Mouse (Mus musculus): ENCODE results near the gene Pigk. TPM values are rescaled to one million over a fixed set of nuclear protein-coding genes. Genes with fewer than 3 reads are reported as not detected.
A peak's percentile ranks its signal among the peaks of the same experiment; 100 is the strongest.

Gene Pigk
- polyA plus RNA-seq, 1 experiment from 2014 or later: 53.0 TPM

GRCm38 (mm10) chr3:152936313-152936712, 222.4 kb downstream of the Pigk start:
- no peaks in the 10 kb centered on the region for H3K4me1 ChIP-seq
- H3K27ac ChIP-seq: no peak overlapping the region
- H3K9me3 ChIP-seq: no peaks in the 10 kb centered on the region
- no peaks in the 10 kb centered on the region for H3K36me3 ChIP-seq (replicated peaks)
- no peaks in the 10 kb centered on the region for H3K27me3 ChIP-seq (replicated peaks)
- H3K4me3 ChIP-seq: no peak overlapping the region
- no peak overlapping the region for H3K4me2 ChIP-seq
- 95% methylated on average over 3 of the region's 3 CpGs for WGBS
- ATAC-seq (replicated peaks): no peak
- H3K9ac ChIP-seq: no peak overlapping the region

DNA sequence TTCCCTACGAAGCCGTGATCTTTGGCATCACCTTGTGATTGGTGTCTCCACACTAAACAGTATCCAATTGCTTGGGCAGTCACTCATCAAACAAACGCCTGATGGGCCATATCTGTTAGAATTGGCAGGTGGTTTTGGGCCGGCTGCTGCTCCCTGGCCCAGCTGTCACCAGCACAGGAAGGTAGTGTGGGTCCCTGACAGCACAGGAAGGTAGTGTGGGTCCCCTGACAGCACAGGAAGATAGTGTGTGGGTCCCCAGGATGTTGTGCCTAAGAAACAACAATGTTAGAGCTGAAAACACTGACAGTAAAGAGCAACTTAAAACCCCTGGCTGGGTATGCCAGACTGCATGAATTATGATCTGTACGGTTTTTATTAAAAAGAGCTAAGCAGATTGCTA, 227.8 kb downstream of the Pigk start:
- 88% methylated on average over 5 of the region's 5 CpGs for WGBS
- H3K36me3 ChIP-seq (replicated peaks): no peaks in the 10 kb centered on the region

GRCm38 (mm10) chr3:152942985-152943384, 229.1 kb downstream of the Pigk start:
- Histone ChIP-seq H3K9ac (no peak overlapping the region), H3K4me3 (no peak overlapping the region)
- no peak for ATAC-seq (replicated peaks)

More for the DNA sequence above, 227.8 kb downstream of the Pigk start:
- Histone ChIP-seq H3K4me2 (no peak overlapping the region), H3K4me1 (peaks cover 5% of the 10 kb centered on the region; the same call in 1 of the 2 replicates), H3K9me3 (no peaks in the 10 kb centered on the region), H3K27me3 (replicated peaks) (no peaks in the 10 kb centered on the region), H3K27ac (no peak overlapping the region), H3K9ac (no peak overlapping the region), H3K4me3 (no peak overlapping the region)
- no peak for ATAC-seq (replicated peaks)

DNA sequence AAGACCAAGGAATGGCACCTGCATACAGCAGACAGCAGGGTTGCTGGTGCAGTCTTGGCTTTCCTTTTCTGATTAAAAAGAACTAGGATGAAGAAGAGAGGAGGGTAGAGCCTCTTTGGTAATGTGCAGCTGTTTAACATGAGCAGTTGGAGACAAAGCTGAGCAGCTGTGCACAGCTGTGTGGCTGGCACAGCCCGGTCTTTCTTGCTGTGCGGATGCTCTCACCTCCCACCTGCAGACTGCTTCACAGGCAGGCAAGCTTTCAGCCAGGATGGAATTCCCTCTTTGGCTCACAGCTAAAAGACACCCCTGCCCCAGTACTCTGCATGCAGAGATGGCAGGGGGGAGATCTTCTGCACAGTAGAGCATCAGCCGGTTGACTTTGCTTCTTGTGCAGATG, 230.9 kb downstream of the Pigk start:
- Histone ChIP-seq H3K4me3 (no peak overlapping the region), H3K9ac (no peak overlapping the region), H3K36me3 (replicated peaks) (no peaks in the 10 kb centered on the region), H3K4me2 (no peak overlapping the region), H3K27me3 (replicated peaks) (no peaks in the 10 kb centered on the region), H3K9me3 (no peaks in the 10 kb centered on the region), H3K4me1 (peaks cover 5% of the 10 kb centered on the region; the same call in 1 of the 2 replicates), H3K27ac (no peak overlapping the region)
- 76% methylated on average over 3 of the region's 3 CpGs for WGBS
- 0 out of 2 replicates have a peak, but pooled peaks have one; percentile 35 for ATAC-seq (replicated peaks)

More at GRCm38 (mm10) chr3:152942985-152943384, 229.1 kb downstream of the Pigk start:
- H3K4me1 ChIP-seq: peaks cover 5% of the 10 kb centered on the region; the same call in 1 of the 2 replicates
- H3K4me2 ChIP-seq: no peak overlapping the region
- no peaks in the 10 kb centered on the region for H3K36me3 ChIP-seq (replicated peaks)
- no peaks in the 10 kb centered on the region for H3K9me3 ChIP-seq
- no peaks in the 10 kb centered on the region for H3K27me3 ChIP-seq (replicated peaks)
- H3K27ac ChIP-seq: no peak overlapping the region
- 55% methylated on average over 11 of the region's 11 CpGs for WGBS

- H3K4me1 ChIP-seq: peaks cover 5% of the 10 kb centered on the region; the same call in 1 of the 2 replicates
- H3K27ac ChIP-seq: no peak overlapping the region
- no peak for ATAC-seq (replicated peaks)
- H3K27me3 ChIP-seq (replicated peaks): no peaks in the 10 kb centered on the region
- no peak overlapping the region for H3K9ac ChIP-seq
- WGBS: 64% methylated on average over 11 of the region's 11 CpGs
- no peak overlapping the region for H3K4me2 ChIP-seq
- H3K9me3 ChIP-seq: no peaks in the 10 kb centered on the region
- H3K4me3 ChIP-seq: no peak overlapping the region
- H3K36me3 ChIP-seq (replicated peaks): no peaks in the 10 kb centered on the region
Measured at GRCm38 (mm10) chr3:152947031-152947640, 233.2 kb downstream of the Pigk start.

GRCm38 (mm10) chr3:152948556-152948955, 234.7 kb downstream of the Pigk start:
- Histone ChIP-seq H3K27ac (no peak overlapping the region), H3K9ac (no peak overlapping the region), H3K4me2 (no peak overlapping the region), H3K36me3 (replicated peaks) (no peaks in the 10 kb centered on the region), H3K9me3 (no peaks in the 10 kb centered on the region), H3K27me3 (replicated peaks) (no peaks in the 10 kb centered on the region), H3K4me3 (no peak overlapping the region), H3K4me1 (peaks cover 5% of the 10 kb centered on the region; the same call in 1 of the 2 replicates)
- no peak for ATAC-seq (replicated peaks)
- 85% methylated on average over 7 of the region's 7 CpGs for WGBS

GRCm38 (mm10) chr3:152949233-152949777, 235.4 kb downstream of the Pigk start:
- Histone ChIP-seq H3K27me3 (replicated peaks) (no peaks in the 10 kb centered on the region), H3K9me3 (no peaks in the 10 kb centered on the region), H3K36me3 (replicated peaks) (no peaks in the 10 kb centered on the region), H3K4me3 (no peak overlapping the region), H3K4me1 (peaks cover 5% of the 10 kb centered on the region; the same call in 1 of the 2 replicates), H3K4me2 (no peak overlapping the region), H3K9ac (no peak overlapping the region), H3K27ac (no peak overlapping the region)
- no peak for ATAC-seq (replicated peaks)
- WGBS: 94% methylated on average over 15 of the region's 15 CpGs

- no peaks in the 10 kb centered on the region for H3K4me1 ChIP-seq
- no peak overlapping the region for H3K27ac ChIP-seq
- no peak overlapping the region for H3K4me2 ChIP-seq
- H3K9me3 ChIP-seq: no peaks in the 10 kb centered on the region
- no peak overlapping the region for H3K9ac ChIP-seq
- ATAC-seq (replicated peaks): no peak
- no peak overlapping the region for H3K4me3 ChIP-seq
- 95% methylated on average over 5 of the region's 5 CpGs for WGBS
- no peaks in the 10 kb centered on the region for H3K36me3 ChIP-seq (replicated peaks)
- H3K27me3 ChIP-seq (replicated peaks): no peaks in the 10 kb centered on the region
Measured at GRCm38 (mm10) chr3:152950299-152950698, 236.4 kb downstream of the Pigk start.

GRCm38 (mm10) chr3:152950914-152951313, 237.0 kb downstream of the Pigk start:
- Histone ChIP-seq H3K27ac (no peak overlapping the region), H3K4me3 (no peak overlapping the region), H3K4me2 (no peak overlapping the region), H3K4me1 (no peaks in the 10 kb centered on the region), H3K36me3 (replicated peaks) (no peaks in the 10 kb centered on the region), H3K27me3 (replicated peaks) (no peaks in the 10 kb centered on the region), H3K9me3 (no peaks in the 10 kb centered on the region), H3K9ac (no peak overlapping the region)
- ATAC-seq (replicated peaks): no peak
- 93% methylated on average over 9 of the region's 9 CpGs for WGBS

DNA sequence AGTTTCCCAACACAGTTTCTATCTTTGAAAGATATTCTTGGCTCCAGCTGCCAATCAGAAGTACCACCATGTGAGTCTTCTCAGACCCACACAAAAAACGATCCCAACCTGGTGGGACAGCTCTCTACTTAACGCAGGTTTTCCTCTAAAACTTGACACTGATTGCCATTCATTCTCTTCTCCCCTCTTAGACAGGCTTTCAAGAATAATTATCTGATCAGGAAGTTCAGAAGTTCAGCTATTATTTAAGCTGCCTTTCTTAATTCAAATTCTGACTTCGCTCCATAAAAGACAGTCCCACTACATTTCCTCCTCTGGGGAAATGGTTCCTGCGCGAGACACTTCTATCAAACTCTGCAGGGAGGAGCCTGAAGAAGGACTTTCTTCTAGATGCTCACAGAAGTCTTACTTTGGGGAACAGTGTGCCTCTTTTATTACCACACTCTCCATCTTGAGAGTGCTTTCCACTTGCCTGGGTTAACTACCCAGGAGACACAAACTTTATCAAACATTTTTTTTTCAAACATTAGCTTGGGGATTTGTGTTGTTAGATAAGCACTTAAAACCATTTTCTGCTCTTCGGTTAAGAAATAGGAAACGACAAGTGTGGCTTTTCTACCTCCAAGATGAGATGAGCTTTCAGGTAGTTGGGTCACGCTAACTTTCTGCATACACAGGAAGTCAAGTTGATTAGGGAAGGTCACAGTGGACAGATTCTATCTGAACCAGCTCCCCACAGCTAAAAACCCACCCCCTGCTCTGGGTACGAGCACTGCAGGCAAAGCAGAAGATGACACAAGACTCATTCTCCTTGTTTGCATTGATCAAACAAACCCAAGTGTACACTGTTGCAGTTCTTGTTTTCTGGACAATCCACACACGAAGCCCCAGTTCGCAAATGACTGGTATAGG, 238.0 kb downstream of the Pigk start:
- no peak overlapping the region for H3K9ac ChIP-seq
- no peaks in the 10 kb centered on the region for H3K4me1 ChIP-seq
- no peaks in the 10 kb centered on the region for H3K27me3 ChIP-seq (replicated peaks)
- H3K27ac ChIP-seq: no peak overlapping the region
- 68% methylated on average over 11 of the region's 11 CpGs for whole genome bisulfite sequencing
- H3K36me3 ChIP-seq (replicated peaks): no peaks in the 10 kb centered on the region
- no peaks in the 10 kb centered on the region for H3K9me3 ChIP-seq
- no peak overlapping the region for H3K4me3 ChIP-seq
- no peak overlapping the region for H3K4me2 ChIP-seq
- no peak for ATAC-seq (replicated peaks)

DNA sequence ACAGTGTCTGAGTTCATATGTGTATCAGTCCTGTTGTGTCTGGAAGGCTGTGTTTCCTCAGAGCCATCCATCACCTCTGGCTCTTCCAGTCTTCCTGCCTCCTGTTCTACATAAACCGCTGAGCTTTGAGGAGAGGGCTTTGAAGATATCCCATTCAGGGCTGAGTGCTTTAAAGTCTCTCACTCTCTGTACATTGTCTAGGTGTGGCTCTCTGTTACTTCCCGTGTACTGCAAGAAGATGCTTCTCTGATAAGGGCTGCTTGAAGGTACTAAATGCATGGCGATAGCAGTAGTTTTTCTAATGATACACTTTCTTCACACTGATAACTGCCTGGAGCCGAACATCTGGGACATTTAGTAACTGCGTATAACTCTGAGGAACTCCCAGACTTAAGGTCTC, 242.1 kb downstream of the Pigk start:
- H3K27ac ChIP-seq: no peak overlapping the region
- H3K9ac ChIP-seq: no peak overlapping the region
- no peaks in the 10 kb centered on the region for H3K36me3 ChIP-seq (replicated peaks)
- no peaks in the 10 kb centered on the region; the same call in 1 of the 2 replicates for H3K4me1 ChIP-seq
- WGBS: 83% methylated on average over 5 of the region's 5 CpGs
- no peak overlapping the region for H3K4me2 ChIP-seq
- no peaks in the 10 kb centered on the region for H3K9me3 ChIP-seq
- no peak for ATAC-seq (replicated peaks)
- H3K4me3 ChIP-seq: no peak overlapping the region
- no peaks in the 10 kb centered on the region for H3K27me3 ChIP-seq (replicated peaks)

DNA sequence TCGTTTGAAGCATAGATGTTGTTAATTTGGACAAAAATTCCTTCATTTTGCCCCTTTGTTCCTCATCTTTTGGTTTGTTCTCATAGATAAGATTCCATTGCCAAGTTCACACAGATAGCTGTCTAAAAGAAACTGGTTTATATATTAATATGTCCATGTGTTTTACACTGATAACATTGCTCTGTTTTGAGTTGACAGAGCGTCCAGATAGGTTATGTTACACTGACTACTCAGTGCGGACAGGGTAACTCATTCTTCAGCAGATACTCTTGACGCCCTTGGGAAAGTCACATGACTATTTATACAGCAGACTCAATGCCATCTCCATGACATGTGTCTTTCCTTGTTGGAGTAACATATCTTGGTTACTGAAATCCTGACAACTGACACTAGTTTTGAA, 242.9 kb downstream of the Pigk start:
- Histone ChIP-seq H3K9me3 (no peaks in the 10 kb centered on the region), H3K27me3 (replicated peaks) (no peaks in the 10 kb centered on the region), H3K27ac (no peak overlapping the region), H3K36me3 (replicated peaks) (no peaks in the 10 kb centered on the region), H3K4me1 (no peaks in the 10 kb centered on the region; the same call in 1 of the 2 replicates), H3K4me2 (no peak overlapping the region), H3K4me3 (no peak overlapping the region), H3K9ac (no peak overlapping the region)
- no peak for ATAC-seq (replicated peaks)
- 88% methylated on average over 4 of the region's 4 CpGs for WGBS

Measured in midbrain, embryonic 15.5 days (tissue).